8 mouse cellular contexts compared by ENCODE assay signal in genomic region chr11:88059141-88059540, GRCm38 (mm10). TPM values are rescaled to one million over a fixed set of nuclear protein-coding genes. Genes with fewer than 3 reads are reported as not detected.
DNase-seq lines count a peak whose midpoint lies in the region; ATAC-seq and TF ChIP-seq lines count a peak whose summit lies in the region.

No protein-coding gene starts in this region.

- TF ChIP-seq POLR2A in embryonic fibroblast, embryonic 13.5 days (IDR thresholded peaks at IDR 0.05; ENCODE audit: low read depth, low read length), result no peak
- TF ChIP-seq POLR2A in limb, embryonic 14.5 days (IDR thresholded peaks at IDR 0.05; ENCODE audit: borderline replicate concordance, extremely low read depth, insufficient read depth, insufficient read length), result no peak

- no peaks in the 10 kb centered on the region for H3K4me1 ChIP-seq in embryonic fibroblast, embryonic 13.5 days (ENCODE audit: control insufficient read depth, insufficient read depth, low read length)
- no peaks in the 10 kb centered on the region for H3K4me1 ChIP-seq in hindbrain, embryonic 11.5 days (replicated peaks; ENCODE audit: control insufficient read depth, insufficient read depth, low read length)
- H3K4me1 ChIP-seq in limb, embryonic 14.5 days (ENCODE audit: control insufficient read depth, insufficient read depth, low read length), result no peaks in the 10 kb centered on the region
- no peaks in the 10 kb centered on the region for H3K4me1 ChIP-seq in midbrain, embryonic 15.5 days

- no peak overlapping the region for H3K9ac ChIP-seq in hindbrain, embryonic 11.5 days (ENCODE audit: low read depth, low read length)
- no peak overlapping the region for H3K9ac ChIP-seq in limb, embryonic 14.5 days (ENCODE audit: low read depth, low read length, severe bottlenecking)
- no peak overlapping the region for H3K9ac ChIP-seq in midbrain, embryonic 15.5 days

- no peaks in the 10 kb centered on the region for H3K27me3 ChIP-seq in hindbrain, embryonic 11.5 days (ENCODE audit: control insufficient read depth, insufficient read depth, low read length)
- H3K27me3 ChIP-seq in limb, embryonic 14.5 days (ENCODE audit: control insufficient read depth, insufficient read depth, low read length), result no peaks in the 10 kb centered on the region
- no peaks in the 10 kb centered on the region for H3K27me3 ChIP-seq in midbrain, embryonic 15.5 days (replicated peaks)

- ATAC-seq in activated CD4-positive, CD25-positive, alpha-beta regulatory T cell, adult 4 months, result peak; percentile 92
- peak; percentile 49; the same call in 1 of the 2 replicates for ATAC-seq in hindbrain, embryonic 11.5 days (ENCODE audit: low FRiP score)
- peak; percentile 71 for ATAC-seq in limb, embryonic 14.5 days (ENCODE audit: low FRiP score, low read depth)
- peak; percentile 77 for ATAC-seq in midbrain, embryonic 15.5 days (replicated peaks)

- no peak overlapping the region for H3K27ac ChIP-seq in embryonic fibroblast, embryonic 13.5 days (ENCODE audit: insufficient read depth, low read length)
- H3K27ac ChIP-seq in hindbrain, embryonic 11.5 days (ENCODE audit: low read depth, low read length), result no peak overlapping the region
- H3K27ac ChIP-seq in limb, embryonic 14.5 days (replicated peaks; ENCODE audit: low read depth, low read length), result no peak overlapping the region
- no peak overlapping the region for H3K27ac ChIP-seq in midbrain, embryonic 15.5 days

- H3K4me2 ChIP-seq in hindbrain, embryonic 11.5 days (replicated peaks; ENCODE audit: low read depth, low read length), result no peak overlapping the region
- H3K4me2 ChIP-seq in limb, embryonic 14.5 days (replicated peaks; ENCODE audit: low read depth, low read length, severe bottlenecking), result no peak overlapping the region
- H3K4me2 ChIP-seq in midbrain, embryonic 15.5 days, result no peak overlapping the region

- WGBS in hindbrain, embryonic 11.5 days, result 48% methylated on average over 2 of the region's 2 CpGs
- 49% methylated on average over 2 of the region's 2 CpGs for WGBS in limb, embryonic 14.5 days
- 38% methylated on average over 2 of the region's 2 CpGs for WGBS in midbrain, embryonic 15.5 days

- DNase-seq in left cerebral cortex, postnatal 14 days (ENCODE audit: low spot score in 2 of 2), result peak; percentile 36 to 58
- DNase-seq in left cerebral cortex, adult 8-10 months (ENCODE audit: low spot score in 2 of 2), result no peak
- peak; percentile 68 for DNase-seq in hindbrain, embryonic 11.5 days (ENCODE audit: low spot score)
- peak; percentile 84 for DNase-seq in limb, embryonic 14.5 days (ENCODE audit: low spot score)
- DNase-seq in ovary, postnatal 10 days (ENCODE audit: low spot score), result no peak

- H3K9me3 ChIP-seq in hindbrain, embryonic 11.5 days (ENCODE audit: control insufficient read depth, low read length), result no peaks in the 10 kb centered on the region
- no peaks in the 10 kb centered on the region for H3K9me3 ChIP-seq in limb, embryonic 14.5 days (ENCODE audit: control insufficient read depth, low read length)
- no peaks in the 10 kb centered on the region for H3K9me3 ChIP-seq in midbrain, embryonic 15.5 days

- intact Hi-C loops in left cerebral cortex, postnatal 14 days (cut with DNase I), result loop anchor here (2.0 kb wide), 1 partner anchor 138 kb away; no protein-coding TSS in a partner anchor

- no peaks in the 10 kb centered on the region for H3K36me3 ChIP-seq in hindbrain, embryonic 11.5 days (ENCODE audit: control insufficient read depth, insufficient read depth, low read length)
- H3K36me3 ChIP-seq in limb, embryonic 14.5 days (ENCODE audit: control insufficient read depth, insufficient read depth, low read length), result peaks cover 5% of the 10 kb centered on the region; the same call in 1 of the 2 replicates
- H3K36me3 ChIP-seq in midbrain, embryonic 15.5 days (replicated peaks), result no peaks in the 10 kb centered on the region

- peak; percentile 37; the same call in 1 of the 2 replicates for TF ChIP-seq CTCF in embryonic fibroblast, embryonic 13.5 days (IDR thresholded peaks at IDR 0.05; ENCODE audit: borderline replicate concordance, insufficient read depth, low read length)

- H3K4me3 ChIP-seq in embryonic fibroblast, embryonic 13.5 days (ENCODE audit: insufficient read depth, low read length), result no peak overlapping the region
- H3K4me3 ChIP-seq in hindbrain, embryonic 11.5 days (ENCODE audit: low read depth, low read length), result no peak overlapping the region
- H3K4me3 ChIP-seq in limb, embryonic 14.5 days (replicated peaks; ENCODE audit: low read length), result no peak overlapping the region
- H3K4me3 ChIP-seq in midbrain, embryonic 15.5 days, result no peak overlapping the region

RNA-seq across cellular contexts. Expression of gene Vezf1, which starts 8.9 kb away (rescaled TPM):
- total RNA-seq in left cerebral cortex, postnatal 14 days (2021), result 10 to 100 TPM; 24.4 to 25.3 TPM
- total RNA-seq in left cerebral cortex, adult 8-10 months (2022), result 10 to 100 TPM; 27.9 to 30.8 (median 29.3) TPM
- 10 to 100 TPM; 20.6 to 21.0 TPM for polyA plus RNA-seq in activated CD4-positive, CD25-positive, alpha-beta regulatory T cell, adult 4 months (2017; shearing (Covaris generic))
- 44.6 and 46.1 TPM in 2 replicates for polyA plus RNA-seq in embryonic fibroblast, embryonic 13.5 days (2011; ENCODE audit: insufficient read length, low read depth, missing spikeins)
- 77.7 and 80.7 TPM in 2 replicates for polyA plus RNA-seq in hindbrain, embryonic 11.5 days (2014; fragmentation: Nextera tagmentation; extraction: Ambion mirVana)
- polyA plus RNA-seq in limb, embryonic 14.5 days (2012; rRNA removed), result 35.3 and 38.9 TPM in 2 replicates
- 42.7 and 44.1 TPM in 2 replicates for polyA plus RNA-seq in limb, embryonic 14.5 days (2014; fragmentation: Nextera tagmentation; extraction: Ambion mirVana)
- 50.6 and 52.2 TPM in 2 replicates for polyA plus RNA-seq in midbrain, embryonic 15.5 days (2015; fragmentation: Nextera tagmentation; extraction: Ambion mirVana)

RNA-seq across cellular contexts. Expression of gene Srsf1, which starts 12.0 kb away (rescaled TPM):
- 100 to 1,000 TPM; 171 to 177 TPM for total RNA-seq in left cerebral cortex, postnatal 14 days (2021)
- total RNA-seq in left cerebral cortex, adult 8-10 months (2022), result 100 to 1,000 TPM; 189 to 208 (median 191) TPM
- polyA plus RNA-seq in activated CD4-positive, CD25-positive, alpha-beta regulatory T cell, adult 4 months (2017; shearing (Covaris generic)), result 10 to 100 TPM; 32.1 to 38.4 TPM
- polyA plus RNA-seq in embryonic fibroblast, embryonic 13.5 days (2011; ENCODE audit: insufficient read length, low read depth, missing spikeins), result 291 and 361 TPM in 2 replicates
- 493 and 503 TPM in 2 replicates for polyA plus RNA-seq in hindbrain, embryonic 11.5 days (2014; fragmentation: Nextera tagmentation; extraction: Ambion mirVana)
- polyA plus RNA-seq in limb, embryonic 14.5 days (2012; rRNA removed), result 524 and 556 TPM in 2 replicates
- polyA plus RNA-seq in limb, embryonic 14.5 days (2014; fragmentation: Nextera tagmentation; extraction: Ambion mirVana), result 338 and 354 TPM in 2 replicates
- 229 and 241 TPM in 2 replicates for polyA plus RNA-seq in midbrain, embryonic 15.5 days (2015; fragmentation: Nextera tagmentation; extraction: Ambion mirVana)

RNA-seq across cellular contexts. Expression of gene Cuedc1, which starts 38.7 kb away (rescaled TPM):
- total RNA-seq in left cerebral cortex, postnatal 14 days (2021), result 10 to 100 TPM; 28.2 TPM
- 10 to 100 TPM; 28.0 to 31.8 (median 30.9) TPM for total RNA-seq in left cerebral cortex, adult 8-10 months (2022)
- polyA plus RNA-seq in activated CD4-positive, CD25-positive, alpha-beta regulatory T cell, adult 4 months (2017; shearing (Covaris generic)), result 1 to 10 TPM; 5.4 to 5.8 TPM
- 29.6 and 31.8 TPM in 2 replicates for polyA plus RNA-seq in embryonic fibroblast, embryonic 13.5 days (2011; ENCODE audit: insufficient read length, low read depth, missing spikeins)
- 17.6 TPM in 2 replicates for polyA plus RNA-seq in hindbrain, embryonic 11.5 days (2014; fragmentation: Nextera tagmentation; extraction: Ambion mirVana)
- polyA plus RNA-seq in limb, embryonic 14.5 days (2012; rRNA removed), result 40.6 and 44.5 TPM in 2 replicates
- polyA plus RNA-seq in limb, embryonic 14.5 days (2014; fragmentation: Nextera tagmentation; extraction: Ambion mirVana), result 20.9 and 25.5 TPM in 2 replicates
- polyA plus RNA-seq in midbrain, embryonic 15.5 days (2015; fragmentation: Nextera tagmentation; extraction: Ambion mirVana), result 50.2 and 54.6 TPM in 2 replicates

Comparison
In these comparisons a context has a peak if more than half of its experiments do, and no peak if none do; other contexts are left out.
1. DNase-seq: peak in left cerebral cortex, postnatal 14 days (2 of 2), hindbrain, embryonic 11.5 days (single experiment) and limb, embryonic 14.5 days (single experiment); none in left cerebral cortex, adult 8-10 months (0 of 2) and ovary, postnatal 10 days (single experiment).
2. Peak in every context shown above with its lines, with median percentiles within 50 percentile points of each other: ATAC-seq.